Mouse (Mus musculus) spleen, postnatal 36 days (tissue): ENCODE measurements at regions not wholly inside any gene's neighbourhood (a gene's known extent, or its start where the extent isn't known, plus 50 kb on each side); places are given as distances from the start of the nearest gene placed in this dataset.

Experiments
- DNase-seq, 2 experiments: peaks; one replicate each; pipeline ENCODE4 v3.0.0; 2022; ENCODE audit warnings: low spot score in 2 of 2, mixed read lengths in 1 of 2

DNA sequence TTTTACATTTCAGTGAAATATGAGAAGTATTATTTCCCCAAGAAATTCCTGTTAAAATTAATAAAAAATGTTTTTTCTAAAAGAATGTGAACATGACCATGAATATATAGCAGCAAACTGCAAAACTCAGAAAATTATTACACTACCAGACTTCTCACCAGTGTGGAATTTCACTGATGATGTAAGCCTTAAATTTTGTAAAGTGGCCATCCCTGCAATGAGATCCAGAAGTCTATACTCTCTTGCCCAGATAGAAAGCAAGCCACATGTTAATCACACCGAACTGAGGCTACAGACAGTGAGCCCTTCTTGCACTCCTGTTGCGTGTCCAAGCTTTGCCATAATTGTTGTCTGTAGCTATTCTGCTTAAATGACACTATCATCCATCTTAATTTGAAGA is 62.6 kb upstream of the P3h2 start:
- DNase-seq, result no peak

DNA sequence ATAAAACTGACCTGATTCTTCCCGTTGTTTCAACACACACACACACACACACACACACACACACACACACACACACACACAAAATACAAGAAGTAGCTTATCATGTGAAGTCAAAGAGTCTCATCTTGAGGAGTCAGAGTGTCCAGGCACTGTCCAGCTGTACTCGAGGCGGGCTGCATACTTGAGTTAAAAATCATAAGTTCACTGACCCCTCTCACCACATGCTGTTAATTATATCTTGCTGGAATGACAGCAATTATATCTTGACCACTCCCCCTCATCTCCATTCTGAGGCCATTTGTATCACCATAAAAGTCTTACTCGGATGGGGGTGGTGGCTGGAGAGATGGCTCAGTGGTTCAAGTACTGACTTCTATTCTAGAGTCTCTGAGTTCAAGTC is 58.5 kb upstream of the P3h2 start:
- DNase-seq, result no peak

DNA sequence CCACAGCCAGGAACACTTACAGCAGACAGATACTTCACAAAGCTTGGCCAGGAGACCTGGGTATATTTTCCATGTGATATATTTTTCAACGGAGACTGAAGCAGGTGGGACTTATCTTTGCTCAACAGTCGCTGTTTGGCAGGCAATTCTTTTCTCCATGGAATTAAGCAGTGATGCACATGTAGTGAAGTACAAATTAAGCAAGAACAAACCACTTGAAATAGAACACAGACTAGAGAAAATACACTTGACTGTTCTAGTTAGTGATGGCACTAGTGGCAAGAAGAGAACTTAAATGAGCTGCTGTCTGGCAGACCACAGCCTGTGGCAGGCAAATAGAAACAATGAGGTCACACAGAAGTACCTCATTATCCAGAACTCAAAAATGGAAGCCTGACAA is 57.8 kb upstream of the P3h2 start:
- DNase-seq, result no peak

DNA sequence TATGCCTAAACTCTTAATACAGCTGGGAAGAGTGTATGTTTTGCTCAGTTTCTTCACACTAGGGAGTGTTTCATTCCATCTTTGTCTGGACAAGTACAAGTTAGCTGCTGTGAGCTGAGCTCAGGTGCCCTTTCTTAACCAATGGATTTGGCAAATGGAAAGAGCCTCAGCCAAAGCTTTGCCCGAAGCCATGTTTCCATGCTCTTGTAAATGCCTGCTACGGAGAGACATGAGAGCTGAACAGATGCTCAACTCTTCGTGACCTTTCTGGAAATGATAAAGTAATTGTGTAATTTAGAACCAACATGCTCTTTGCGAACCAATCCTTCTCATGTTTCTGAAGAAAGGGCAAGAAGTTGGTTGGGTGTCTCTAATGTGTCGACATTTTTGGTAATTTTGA is 52.0 kb upstream of the P3h2 start:
- DNase-seq, result no peak
